Mouse (Mus musculus) cerebellum, postnatal 14 days (tissue): ENCODE results near the gene Pwp2.
A peak's percentile ranks its signal among the peaks of the same experiment; 100 is the strongest.

Experiments
- DNase-seq, 2 experiments: peaks; one replicate each; pipeline ENCODE4 v3.0.0; 2021; ENCODE audit warnings: mixed read lengths in 2 of 2

The Pwp2 gene

GRCm38 (mm10) chr10:78170445-78170844 lies 14.5 kb downstream of the Pwp2 start:
- DNase-seq: no peak

GRCm38 (mm10) chr10:78169281-78170042 lies 15.5 kb downstream of the Pwp2 start, which contains the start of gene D10Jhu81e:
TSS of gene D10Jhu81e (minus strand) at chr10:78169782.
- peak; percentile 100 for DNase-seq

- DNase-seq: no peak
Observed at GRCm38 (mm10) chr10:78168792-78169191, 16.2 kb downstream of the Pwp2 start.

- DNase-seq: no peak
Observed at GRCm38 (mm10) chr10:78167775-78168174, 17.2 kb downstream of the Pwp2 start.

- DNase-seq: peak; percentile 79 to 80
Observed at GRCm38 (mm10) chr10:78167333-78167732, 17.6 kb downstream of the Pwp2 start.

- DNase-seq: peak; percentile 74 to 75
Observed at GRCm38 (mm10) chr10:78165256-78166005, 19.5 kb downstream of the Pwp2 start.

GRCm38 (mm10) chr10:78164786-78165185 lies 20.2 kb downstream of the Pwp2 start:
- DNase-seq: peak; percentile 94

- peak; percentile 86 to 90 for DNase-seq
Observed at GRCm38 (mm10) chr10:78163923-78164322, 21.0 kb downstream of the Pwp2 start.

- DNase-seq: no peak
Observed at GRCm38 (mm10) chr10:78163241-78163640, 21.7 kb downstream of the Pwp2 start.

GRCm38 (mm10) chr10:78162646-78163045 lies 22.3 kb downstream of the Pwp2 start:
- no peak for DNase-seq

GRCm38 (mm10) chr10:78161096-78161495 lies 23.9 kb downstream of the Pwp2 start:
- no peak for DNase-seq

GRCm38 (mm10) chr10:78160369-78161095 lies 24.4 kb downstream of the Pwp2 start:
- peak in 1 of 2 experiments; percentile 18 for DNase-seq

GRCm38 (mm10) chr10:78159906-78160305 lies 25.0 kb downstream of the Pwp2 start:
- DNase-seq: peak; percentile 94 to 95

- DNase-seq: peak; percentile 68 to 70
Observed at GRCm38 (mm10) chr10:78159252-78159878, 25.6 kb downstream of the Pwp2 start.

- peak in 1 of 2 experiments; percentile 46 for DNase-seq
Observed at GRCm38 (mm10) chr10:78158041-78158440, 26.9 kb downstream of the Pwp2 start.

- DNase-seq: no peak
Observed at GRCm38 (mm10) chr10:78156926-78157325, 28.0 kb downstream of the Pwp2 start.

- peak; percentile 66 to 70 for DNase-seq
Observed at GRCm38 (mm10) chr10:78148834-78149766, 35.8 kb downstream of the Pwp2 start.

GRCm38 (mm10) chr10:78147908-78148441 lies 37.0 kb downstream of the Pwp2 start:
- DNase-seq: no peak

- no peak for DNase-seq
Observed at GRCm38 (mm10) chr10:78143727-78144505, 41.0 kb downstream of the Pwp2 start.

- no peak for DNase-seq
Observed at GRCm38 (mm10) chr10:78140843-78141242, 44.1 kb downstream of the Pwp2 start.

GRCm38 (mm10) chr10:78140251-78140600 lies 44.7 kb downstream of the Pwp2 start:
- no peak for DNase-seq
